ENCODE assay signal across 18 mouse cellular contexts in genomic region chr8:61646195-61646835, GRCm38 (mm10).
A peak's percentile ranks its signal among the peaks of the same experiment; 100 is the strongest.
DNase-seq lines count a peak whose midpoint lies in the region; ATAC-seq and TF ChIP-seq lines count a peak whose summit lies in the region.
"Had no signal": no experiment of that assay in that cellular context is flagged by ENCODE, and none has a peak within 500 bp of the region (broad histone marks: within the 10 kb centered on the region; RNA-seq: fewer than 3 reads in every experiment).

No protein-coding gene starts in this region.

- TF ChIP-seq CTCF in lung, adult 2 months (IDR thresholded peaks at IDR 0.05; ENCODE audit: insufficient read depth, low read length), result no peak
- no peak for TF ChIP-seq CTCF in embryonic fibroblast, embryonic 13.5 days (IDR thresholded peaks at IDR 0.05; ENCODE audit: borderline replicate concordance, insufficient read depth, low read length)

- H3K36me3 ChIP-seq in intestine, embryonic 16.5 days (ENCODE audit: control insufficient read depth, insufficient read depth, low read length), result no peaks in the 10 kb centered on the region
- H3K36me3 ChIP-seq in intestine, embryonic 15.5 days, result no peaks in the 10 kb centered on the region
- H3K36me3 ChIP-seq in lung, embryonic 16.5 days (ENCODE audit: control insufficient read depth, insufficient read depth, low read length), result no peaks in the 10 kb centered on the region
- H3K36me3 ChIP-seq: stomach, embryonic 15.5 days had no signal

- H3K4me1 ChIP-seq in intestine, embryonic 16.5 days (ENCODE audit: control insufficient read depth, insufficient read depth, low read length), result peaks cover 9% of the 10 kb centered on the region
- peaks cover 9% of the 10 kb centered on the region for H3K4me1 ChIP-seq in intestine, embryonic 15.5 days (replicated peaks)
- H3K4me1 ChIP-seq in lung, embryonic 16.5 days (replicated peaks; ENCODE audit: control insufficient read depth, insufficient read depth, low read length), result peaks cover 24% of the 10 kb centered on the region
- H3K4me1 ChIP-seq in lung, adult 2 months (ENCODE audit: control insufficient read depth, insufficient read depth, low read length), result no peaks in the 10 kb centered on the region; the same call in none of the 2 replicates
- peaks cover 13% of the 10 kb centered on the region for H3K4me1 ChIP-seq in embryonic fibroblast, embryonic 13.5 days (ENCODE audit: control insufficient read depth, insufficient read depth, low read length)
- H3K4me1 ChIP-seq: stomach, embryonic 15.5 days had no signal

- no peak overlapping the region for H3K4me2 ChIP-seq in intestine, embryonic 16.5 days (ENCODE audit: low read depth, low read length)
- no peak overlapping the region for H3K4me2 ChIP-seq in intestine, embryonic 15.5 days (replicated peaks)
- no peak overlapping the region for H3K4me2 ChIP-seq in lung, embryonic 16.5 days (ENCODE audit: low read depth, low read length)
- H3K4me2 ChIP-seq: heart, embryonic 12.5 days; liver, embryonic 11.5 days; stomach, embryonic 15.5 days had no signal

- no peak for DNase-seq in lung, adult 2 months
- no peak for DNase-seq in embryo, embryonic 9.5 days (ENCODE audit: extremely low spot score)
- no peak for DNase-seq in cerebellum, adult 11-12 months
- DNase-seq: cerebellum, adult 9-11 months; gastrocnemius, postnatal 14 days; kidney, adult 9 months; lung, postnatal 14 days; right cerebral cortex, adult 18-20 months; spleen, adult 18-20 months; thymus, postnatal 14 days had no signal

- H3K9ac ChIP-seq in intestine, embryonic 16.5 days (ENCODE audit: low read depth, low read length), result no peak overlapping the region
- H3K9ac ChIP-seq in intestine, embryonic 15.5 days, result no peak overlapping the region
- H3K9ac ChIP-seq in lung, embryonic 16.5 days (ENCODE audit: low read length), result no peak overlapping the region
- H3K9ac ChIP-seq: heart, embryonic 12.5 days; stomach, embryonic 15.5 days had no signal

- 0 out of 2 replicates have a peak overlapping the region, but pooled peaks have one; percentile 10 for H3K27ac ChIP-seq in intestine, embryonic 16.5 days (ENCODE audit: low read length)
- H3K27ac ChIP-seq in intestine, embryonic 15.5 days, result no peak overlapping the region
- peak overlapping the region; percentile 55; the same call in 1 of the 2 replicates for H3K27ac ChIP-seq in lung, embryonic 16.5 days (ENCODE audit: low read length)
- H3K27ac ChIP-seq in embryonic fibroblast, embryonic 13.5 days (ENCODE audit: insufficient read depth, low read length), result peak overlapping the region; percentile 87
- H3K27ac ChIP-seq: hindbrain, postnatal 0 days; stomach, embryonic 15.5 days had no signal

- ATAC-seq in intestine, embryonic 16.5 days, result no peak
- ATAC-seq in intestine, embryonic 15.5 days, result no peak
- peak; percentile 48; the same call in 1 of the 2 replicates for ATAC-seq in lung, embryonic 16.5 days (ENCODE audit: low read depth)
- ATAC-seq: hindbrain, postnatal 0 days had no signal

- 57% methylated on average over 8 of the region's 8 CpGs for WGBS in intestine, embryonic 16.5 days
- WGBS in intestine, embryonic 15.5 days, result 50% methylated on average over 8 of the region's 8 CpGs
- WGBS in lung, embryonic 16.5 days, result 39% methylated on average over 8 of the region's 8 CpGs
- WGBS in lung, adult 2 months, result 62% methylated on average over 8 of the region's 8 CpGs

- no peak for TF ChIP-seq POLR2A in lung, adult 2 months (IDR thresholded peaks at IDR 0.05; ENCODE audit: borderline replicate concordance, extremely low read depth, low read depth, low read length)
- no peak for TF ChIP-seq POLR2A in embryonic fibroblast, embryonic 13.5 days (IDR thresholded peaks at IDR 0.05; ENCODE audit: low read depth, low read length)

- no peaks in the 10 kb centered on the region for H3K27me3 ChIP-seq in intestine, embryonic 16.5 days (replicated peaks; ENCODE audit: control insufficient read depth, insufficient read depth, low read length)
- no peaks in the 10 kb centered on the region for H3K27me3 ChIP-seq in intestine, embryonic 15.5 days (replicated peaks)
- no peaks in the 10 kb centered on the region for H3K27me3 ChIP-seq in lung, embryonic 16.5 days (ENCODE audit: control insufficient read depth, insufficient read depth, low read depth, low read length)
- H3K27me3 ChIP-seq: heart, embryonic 12.5 days; stomach, embryonic 15.5 days had no signal

- no peaks in the 10 kb centered on the region for H3K9me3 ChIP-seq in intestine, embryonic 16.5 days (ENCODE audit: control insufficient read depth, low read length)
- H3K9me3 ChIP-seq in intestine, embryonic 15.5 days, result no peaks in the 10 kb centered on the region
- H3K9me3 ChIP-seq in lung, embryonic 16.5 days (ENCODE audit: control insufficient read depth, low read length), result no peaks in the 10 kb centered on the region
- H3K9me3 ChIP-seq: heart, embryonic 12.5 days; stomach, embryonic 15.5 days had no signal

- H3K4me3 ChIP-seq in intestine, embryonic 16.5 days (ENCODE audit: low read length), result no peak overlapping the region
- no peak overlapping the region for H3K4me3 ChIP-seq in intestine, embryonic 15.5 days (replicated peaks)
- no peak overlapping the region for H3K4me3 ChIP-seq in lung, embryonic 16.5 days (ENCODE audit: low read length)
- no peak overlapping the region for H3K4me3 ChIP-seq in lung, adult 2 months (replicated peaks; ENCODE audit: extremely low read depth, low read depth, low read length)
- H3K4me3 ChIP-seq in embryonic fibroblast, embryonic 13.5 days (ENCODE audit: insufficient read depth, low read length), result no peak overlapping the region
- H3K4me3 ChIP-seq: heart, embryonic 12.5 days; stomach, embryonic 15.5 days had no signal
